Mouse (Mus musculus) E14TG2a.4 (cell line): ENCODE results near the gene Hdac1.

Experiments
- H3K27me3 ChIP-seq: 2 replicates; pipeline ENCODE4 v1.6.1; 2014; ENCODE audit warnings: low read length, control low read depth; ENCODE audit not compliant: insufficient read depth
- H3K36me3 ChIP-seq: 2 replicates; pipeline ENCODE4 v1.6.1; 2014; ENCODE audit warnings: low read length, control low read depth; ENCODE audit not compliant: insufficient read depth
- H3K4me1 ChIP-seq: replicated peaks from 2 replicates; pipeline ENCODE4 v1.6.1; 2014; ENCODE audit warnings: low read depth, low read length, control low read depth
- H3K4me3 ChIP-seq: replicated peaks from 2 replicates; pipeline ENCODE4 v1.5.1; 2014; ENCODE audit warnings: mild to moderate bottlenecking, low read length
- H3K9me3 ChIP-seq: 2 replicates; pipeline ENCODE4 v1.6.1; 2014; ENCODE audit warnings: low read length, control low read depth
- CTCF ChIP-seq: conservative IDR thresholded peaks from 2 replicates; pipeline ENCODE4 v1.5.1; 2014; ENCODE audit warnings: low read length
- NANOG ChIP-seq: IDR thresholded peaks from 2 replicates; pipeline ENCODE4 v1.6.1; 2014; ENCODE audit warnings: borderline replicate concordance, low read length, mixed read lengths
- POU5F1 ChIP-seq: IDR thresholded peaks from 2 replicates; pipeline ENCODE4 v1.6.1; 2014; ENCODE audit warnings: low read length, borderline replicate concordance

The Hdac1 gene

DNA sequence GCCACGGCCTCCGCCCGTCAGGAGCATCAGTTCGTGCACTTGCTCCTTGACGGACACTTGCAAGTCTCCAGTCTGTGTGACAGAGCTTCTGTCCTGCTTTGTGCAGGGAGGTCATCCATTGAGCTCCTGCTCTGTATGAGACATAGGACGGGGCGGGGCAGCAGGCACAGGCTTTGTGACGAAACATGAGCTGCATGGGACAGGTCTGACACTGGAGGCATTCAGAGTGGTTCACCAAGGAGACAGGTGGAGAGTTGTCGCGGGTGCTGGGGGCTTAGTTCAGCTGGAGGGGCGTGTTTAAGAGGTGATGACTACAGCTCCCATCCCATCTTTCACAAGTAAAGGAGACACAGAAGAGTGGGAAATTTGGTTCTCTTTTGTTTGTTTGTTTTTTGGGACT lies 66.5 kb downstream of the Hdac1 start:
- no peaks in the 10 kb centered on the region for H3K27me3 ChIP-seq
- no peaks in the 10 kb centered on the region for H3K9me3 ChIP-seq
- TF ChIP-seq POU5F1: no peak
- no peak for TF ChIP-seq CTCF
- TF ChIP-seq NANOG: no peak
- H3K36me3 ChIP-seq: peaks cover 90% of the 10 kb centered on the region
- H3K4me1 ChIP-seq: peaks cover 26% of the 10 kb centered on the region
- H3K4me3 ChIP-seq: no peak overlapping the region
